Mouse (Mus musculus) CH12.LX (cell line): ENCODE data around the gene Chaf1a. TPM values are rescaled to one million over a fixed set of nuclear protein-coding genes. Genes with fewer than 3 reads are reported as not detected.
"Not testable (repeated sequence)": the region's sequence is repeated elsewhere in the genome, so short reads cannot be mapped to it uniquely, and the experiment has no call there.

Source experiments
- DNase-seq: peaks from one replicate; pipeline ENCODE4 v3.0.0-alpha.2; 2013; ENCODE audit errors: extremely low read depth
- H3K27ac ChIP-seq: 2 replicates; pipeline ENCODE4 v1.5.1; 2012; ENCODE audit warnings: low read depth, mild to moderate bottlenecking, control low read depth, moderate library complexity; ENCODE audit not compliant: insufficient read depth
- H3K27me3 ChIP-seq: replicated peaks from 2 replicates; pipeline ENCODE3; 2012; ENCODE audit warnings: inconsistent platforms
- H3K36me3 ChIP-seq, 2 experiments: replicated peaks in 1 of 2; 2 replicates each; pipeline versions ENCODE3 to v1.6.1; 2012; ENCODE audit warnings: inconsistent platforms in 1 of 2, low read length in 1 of 2, mild to moderate bottlenecking in 1 of 2, mixed read lengths in 1 of 2, moderate library complexity in 1 of 2; ENCODE audit not compliant: control insufficient read depth in 1 of 2, insufficient read depth in 1 of 2
- H3K4me1 ChIP-seq, 2 experiments: 2 replicates each; pipeline ENCODE4 v1.6.1; 2012; ENCODE audit warnings: inconsistent platforms in 1 of 2, moderate library complexity in 1 of 2; ENCODE audit not compliant: insufficient read depth in 2 of 2, control insufficient read depth in 1 of 2
- H3K4me2 ChIP-seq: 2 replicates; pipeline ENCODE4 v1.6.1; 2012; ENCODE audit warnings: low read depth, mild to moderate bottlenecking, control low read depth; ENCODE audit not compliant: poor library complexity, insufficient read depth, severe bottlenecking
- H3K4me3 ChIP-seq, 3 experiments: fragments of 150-350 bp in 1 of 3; sonication (generic) in 1 of 3; replicated peaks in 1 of 3; 2 replicates each; pipeline versions ENCODE3 to v1.5.1; 2011 to 2012; ENCODE audit warnings: low read depth in 2 of 3, low read length in 2 of 3, mild to moderate bottlenecking in 2 of 3, moderate library complexity in 2 of 3, control low read depth in 1 of 3, improper control_type of control experiment in 1 of 3, inconsistent platforms in 1 of 3, mixed read lengths in 1 of 3; ENCODE audit not compliant: poor library complexity in 1 of 3
- H3K79me2 ChIP-seq: replicated peaks from 2 replicates; pipeline ENCODE4 v1.6.1; 2012; ENCODE audit warnings: mild to moderate bottlenecking, moderate library complexity; ENCODE audit not compliant: control insufficient read depth, poor library complexity, insufficient read depth, severe bottlenecking; ENCODE audit errors: extremely low read depth
- H3K9ac ChIP-seq: 2 replicates; pipeline ENCODE4 v1.6.1; 2012; ENCODE audit warnings: low read depth, mild to moderate bottlenecking, control low read depth, moderate library complexity; ENCODE audit not compliant: insufficient read depth
- H3K9me3 ChIP-seq: replicated peaks from 2 replicates; pipeline ENCODE3; 2012; ENCODE audit warnings: low read length, inconsistent platforms, mixed read lengths
- CHD2 ChIP-seq: IDR thresholded peaks from 2 replicates; pipeline ENCODE4 v1.6.1; 2011; ENCODE audit warnings: low read length, improper control_type of control experiment
- CTCF ChIP-seq, 2 experiments: IDR thresholded peaks in 1 of 2; conservative IDR thresholded peaks in 1 of 2; 2 replicates each; pipeline ENCODE4 v1.5.1; 2011 to 2012; ENCODE audit warnings: low read depth in 2 of 2, low read length in 2 of 2, improper control_type of control experiment in 1 of 2, inconsistent platforms in 1 of 2, mild to moderate bottlenecking in 1 of 2, moderate library complexity in 1 of 2
- ELF1 ChIP-seq: IDR thresholded peaks from 2 replicates; pipeline ENCODE4 v1.6.1; 2014; ENCODE audit warnings: low read depth, mild to moderate bottlenecking, inconsistent platforms, low read length, improper control_type of control experiment
- EP300 ChIP-seq: IDR thresholded peaks from 2 replicates; pipeline ENCODE4 v1.6.1; 2011; ENCODE audit warnings: low read length, improper control_type of control experiment
- ETS1 ChIP-seq: conservative IDR thresholded peaks from 2 replicates; pipeline ENCODE4 v1.6.1; 2012; ENCODE audit warnings: low read depth, mild to moderate bottlenecking, inconsistent platforms, low read length, improper control_type of control experiment, moderate library complexity
- HCFC1 ChIP-seq: IDR thresholded peaks from 2 replicates; pipeline ENCODE4 v1.6.1; 2012; ENCODE audit warnings: low read depth, mild to moderate bottlenecking, inconsistent platforms, low read length, improper control_type of control experiment
- KAT2A ChIP-seq: IDR thresholded peaks from 2 replicates; pipeline ENCODE4 v1.6.1; 2012; ENCODE audit warnings: low read length, improper control_type of control experiment, inconsistent platforms; ENCODE audit not compliant: insufficient replicate concordance
- MEF2A ChIP-seq: IDR thresholded peaks from 2 replicates; pipeline ENCODE4 v1.6.1; 2014; ENCODE audit warnings: low read depth, mild to moderate bottlenecking, inconsistent platforms, low read length, improper control_type of control experiment, borderline replicate concordance
- POLR2A ChIP-seq: IDR thresholded peaks from 2 replicates; pipeline ENCODE4 v1.6.1; 2011; ENCODE audit warnings: low read depth, mild to moderate bottlenecking, improper control_type of control experiment, low read length
- POLR2AphosphoS2 ChIP-seq: IDR thresholded peaks from 2 replicates; pipeline ENCODE4 v1.6.1; 2011; ENCODE audit warnings: low read depth, low read length, improper control_type of control experiment
- RAD21 ChIP-seq: IDR thresholded peaks from 2 replicates; pipeline ENCODE4 v1.6.1; 2011; ENCODE audit warnings: low read depth, mild to moderate bottlenecking, low read length, improper control_type of control experiment, moderate library complexity
- RCOR1 ChIP-seq: conservative IDR thresholded peaks from 2 replicates; pipeline ENCODE4 v1.6.1; 2012; ENCODE audit warnings: low read depth, mild to moderate bottlenecking, inconsistent platforms, low read length, improper control_type of control experiment
- SIN3A ChIP-seq: IDR thresholded peaks from 2 replicates; pipeline ENCODE4 v1.6.1; 2012; ENCODE audit warnings: low read length, improper control_type of control experiment, inconsistent platforms
- TBP ChIP-seq: conservative IDR thresholded peaks from 2 replicates; pipeline ENCODE4 v1.6.1; 2011; ENCODE audit warnings: low read depth, low read length, improper control_type of control experiment
- ZC3H11A ChIP-seq: IDR thresholded peaks from 2 replicates; pipeline ENCODE4 v1.6.1; 2012; ENCODE audit warnings: low read depth, mild to moderate bottlenecking, inconsistent platforms, low read length, improper control_type of control experiment
- ZKSCAN1 ChIP-seq: IDR thresholded peaks from 2 replicates; pipeline ENCODE4 v1.6.1; 2012; ENCODE audit warnings: low read depth, inconsistent platforms, low read length, improper control_type of control experiment, borderline replicate concordance
- dilution Hi-C: fragments of 300-500 bp; cut with MboI; formaldehyde crosslinking; loops from 2 replicates; pipeline ENCODE4 v1.14.3; 2020; ENCODE audit warnings: low sequenced_read_pairs; ENCODE audit not compliant: extremely low pct_unique_long_range_greater_than_20kb, extremely low pct_ligation_motif_present
- in situ Hi-C: fragments of 300-500 bp; cut with MboI; formaldehyde crosslinking; loops from 3 replicates; pipeline ENCODE4 v1.14.3; 2019; ENCODE audit warnings: low sequenced_read_pairs, low pct_ligation_motif_present, low pct_unique_long_range_greater_than_20kb, mixed read lengths
- polyA plus RNA-seq: library from polyadenylated mRNA; unstranded; fragments of >175 nt; gene quantifications from 2 replicates; pipeline ENCODE4 v1.2.1, GENCODE M21; 2012; ENCODE audit warnings: low read depth; ENCODE audit not compliant: insufficient read length
- total RNA-seq, 2 experiments: library from RNA; depleted of rRNA; stranded (reverse); fragments of 300-350 nt in 1 of 2; fragments of >200 nt in 1 of 2; gene quantifications; 2 replicates each; pipeline ENCODE4 v1.2.3; 2012 to 2014

The Chaf1a gene
- total and polyA plus RNA-seq, 3 experiments = 18.4 to 97.1 (median 39.3) TPM

- no peak overlapping the region for H3K4me3 ChIP-seq
- TF ChIP-seq SIN3A = no peak
- TF ChIP-seq, all 38 proteins: peak for 0
- Histone ChIP-seq H3K36me3 (peaks cover 65 to 90% of the 10 kb centered on the region in 2 experiments), H3K79me2 (peaks cover 27% of the 10 kb centered on the region), H3K27me3 (no peaks in the 10 kb centered on the region), H3K9me3 (no peaks in the 10 kb centered on the region), H3K27ac (no peak overlapping the region), H3K4me1 (no peaks in the 10 kb centered on the region), H3K9ac (no peak overlapping the region), H3K4me2 (no peak overlapping the region)
- no peak for DNase-seq
- dilution Hi-C loops (no loop called here), in situ Hi-C loops (no loop called here)
Observed at GRCm38 (mm10) chr17:56057381-56058120, 17.3 kb downstream of the Chaf1a start.

GRCm38 (mm10) chr17:56062081-56062480, 21.8 kb downstream of the Chaf1a start:
- in situ Hi-C loops = no loop called here
- H3K79me2 ChIP-seq = no peaks in the 10 kb centered on the region
- H3K4me3 ChIP-seq = no peak overlapping the region
- H3K27ac ChIP-seq = no peak overlapping the region
- no peak overlapping the region for H3K9ac ChIP-seq
- peaks cover 90 to 96% of the 10 kb centered on the region in 2 experiments for H3K36me3 ChIP-seq
- H3K4me2 ChIP-seq = no peak overlapping the region
- no peaks in the 10 kb centered on the region for H3K27me3 ChIP-seq
- no peak for DNase-seq
- dilution Hi-C loops = no loop called here
- no peaks in the 10 kb centered on the region for H3K9me3 ChIP-seq
- no peaks in the 10 kb centered on the region for H3K4me1 ChIP-seq
- TF ChIP-seq RAD21 (no peak), SIN3A (no peak), ZKSCAN1 (no peak)

DNA sequence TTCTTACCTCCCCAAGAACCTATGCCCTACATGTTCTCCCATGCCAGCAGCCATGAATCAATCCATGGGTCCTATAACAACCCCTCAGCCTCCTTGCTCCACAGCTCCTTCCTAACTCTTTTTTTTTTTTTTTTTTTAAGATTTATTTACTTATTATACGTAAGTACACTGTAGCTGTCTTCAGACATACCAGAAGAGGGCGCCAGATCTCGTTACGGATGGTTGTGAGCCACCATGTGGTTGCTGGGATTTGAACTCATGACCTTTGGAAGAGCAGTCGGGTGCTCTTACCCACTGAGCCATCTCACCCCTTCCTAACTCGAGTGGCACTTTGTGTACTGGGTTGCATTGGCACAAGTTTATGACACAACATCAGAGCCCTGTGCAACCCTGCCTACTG, 25.5 kb downstream of the Chaf1a start:
- H3K4me3 ChIP-seq, H3K27me3 ChIP-seq, in situ Hi-C loops, DNase-seq, H3K9ac ChIP-seq: not testable (repeated sequence)
- 0 out of 4 replicates have a peak, but pooled peaks of 1 of the 2 experiments have one; percentile 14 for TF ChIP-seq CTCF (conservative IDR thresholded peaks at IDR 0.05 in 1 of 2, IDR thresholded peaks at IDR 0.05 in 1 of 2; ENCODE audit: low read depth in 2 of 2, low read length in 2 of 2)
- TF ChIP-seq, all 38 proteins: peak for 1; not testable (repeated sequence) for 37
- H3K9me3 ChIP-seq, H3K4me2 ChIP-seq, H3K79me2 ChIP-seq, H3K27ac ChIP-seq, H3K4me1 ChIP-seq, dilution Hi-C loops: not testable (repeated sequence)
- H3K36me3 ChIP-seq = peaks cover 93 to 97% of the 10 kb centered on the region in 2 experiments

DNA sequence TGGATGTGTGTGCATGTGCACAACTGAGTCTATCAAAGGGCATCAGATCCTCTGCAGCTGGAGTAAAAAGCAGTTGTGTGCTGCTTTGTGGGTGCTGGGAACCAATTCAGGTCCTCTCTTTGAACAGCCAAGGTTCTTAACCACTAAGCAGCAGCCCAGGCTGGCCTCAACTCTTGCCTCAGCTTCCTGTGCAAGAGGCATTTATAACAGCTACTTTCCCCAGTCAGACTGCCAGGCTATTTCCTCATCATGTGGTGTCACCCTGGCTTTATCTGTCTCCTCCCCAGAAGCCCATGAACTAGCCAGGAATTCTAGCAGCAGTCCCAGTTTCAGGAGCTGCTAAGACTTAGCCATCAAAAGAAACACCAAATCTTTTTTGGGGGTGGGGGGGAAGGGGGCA, 26.2 kb downstream of the Chaf1a start:
- H3K36me3 ChIP-seq = peaks cover 94 to 97% of the 10 kb centered on the region in 2 experiments
- DNase-seq = no peak
- in situ Hi-C loops (no loop called here), dilution Hi-C loops (no loop called here)
- TF ChIP-seq CHD2 = no peak
- no peak for TF ChIP-seq TBP
- TF ChIP-seq POLR2AphosphoS2 = no peak
- no peak for TF ChIP-seq POLR2A
- no peak for TF ChIP-seq ZC3H11A
- no peak for TF ChIP-seq ELF1
- TF ChIP-seq HCFC1 = no peak
- no peak for TF ChIP-seq ETS1
- no peak for TF ChIP-seq KAT2A
- TF ChIP-seq RCOR1 = no peak
- TF ChIP-seq EP300 = no peak
- TF ChIP-seq MEF2A = no peak
- H3K4me3 ChIP-seq = no peak overlapping the region
- H3K27ac ChIP-seq = no peak overlapping the region
- no peaks in the 10 kb centered on the region for H3K9me3 ChIP-seq
- H3K9ac ChIP-seq = no peak overlapping the region
- H3K27me3 ChIP-seq = no peaks in the 10 kb centered on the region
- H3K4me1 ChIP-seq = peaks cover 2 to 13% of the 10 kb centered on the region in 2 experiments; a peak in 2 of 4 replicates
- no peak overlapping the region for H3K4me2 ChIP-seq
- no peaks in the 10 kb centered on the region for H3K79me2 ChIP-seq
